Mouse (Mus musculus) spleen, adult 2 months (tissue): Measurements from ENCODE around the gene Sdr42e1. TPM values are rescaled to one million over a fixed set of nuclear protein-coding genes. Genes with fewer than 3 reads are reported as not detected.
A peak's percentile ranks its signal among the peaks of the same experiment; 100 is the strongest.

Source experiments
- DNase-seq, 2 experiments: peaks; one replicate each; pipeline versions ENCODE4 v3.0.0 to v3.0.0-alpha.2; 2012 to 2021; ENCODE audit warnings: low spot score in 2 of 2, low read depth in 1 of 2
- H3K27ac ChIP-seq: fragments of 200-500 bp; 2 replicates; pipeline ENCODE4 v1.5.1; 2012; ENCODE audit warnings: low read length, inconsistent platforms; ENCODE audit not compliant: insufficient read depth
- H3K27me3 ChIP-seq: fragments of 200-500 bp; 2 replicates; pipeline ENCODE4 v1.6.1; 2012; ENCODE audit warnings: mild to moderate bottlenecking, moderate library complexity, low read length, inconsistent platforms; ENCODE audit not compliant: control insufficient read depth, insufficient read depth
- H3K36me3 ChIP-seq: fragments of 200-500 bp; 2 replicates; pipeline ENCODE4 v1.6.1; 2012; ENCODE audit warnings: mild to moderate bottlenecking, low read length, inconsistent platforms; ENCODE audit not compliant: control insufficient read depth, insufficient read depth
- H3K4me1 ChIP-seq: fragments of 200-500 bp; 2 replicates; pipeline ENCODE4 v1.6.1; 2011; ENCODE audit warnings: inconsistent platforms; ENCODE audit not compliant: control insufficient read depth, insufficient read depth, insufficient read length
- H3K4me3 ChIP-seq: fragments of 200-500 bp; 2 replicates; pipeline ENCODE4 v1.5.1; 2011; ENCODE audit warnings: mild to moderate bottlenecking, inconsistent platforms; ENCODE audit not compliant: insufficient read depth, insufficient read length; ENCODE audit errors: extremely low read depth
- CTCF ChIP-seq: fragments of 200-500 bp; IDR thresholded peaks from 2 replicates; pipeline ENCODE4 v1.5.1; 2011; ENCODE audit warnings: mild to moderate bottlenecking, inconsistent platforms; ENCODE audit not compliant: insufficient read depth, insufficient read length, insufficient replicate concordance; ENCODE audit errors: extremely low read depth
- POLR2A ChIP-seq: fragments of 200-500 bp; IDR thresholded peaks from 2 replicates; pipeline ENCODE4 v1.6.1; 2011; ENCODE audit warnings: low read depth, low read length, inconsistent platforms
- WGBS: fragments of 180-500 bp; shearing (Covaris S2); methylation state at CpG from one replicate; pipeline ENCODE4 v1.1.7; 2018; 5-methylcytosine and 5-hydroxymethylcytosine counted together
- polyA plus RNA-seq: library from polyadenylated mRNA; depleted of rRNA; stranded (reverse); fragments of >200 nt; gene quantifications from 2 replicates; pipeline ENCODE4 v1.2.3, GENCODE M21; 2012; rRNA removed

Sdr42e1 gene
- 2.0 and 2.6 TPM in 2 replicates for polyA plus RNA-seq

DNA sequence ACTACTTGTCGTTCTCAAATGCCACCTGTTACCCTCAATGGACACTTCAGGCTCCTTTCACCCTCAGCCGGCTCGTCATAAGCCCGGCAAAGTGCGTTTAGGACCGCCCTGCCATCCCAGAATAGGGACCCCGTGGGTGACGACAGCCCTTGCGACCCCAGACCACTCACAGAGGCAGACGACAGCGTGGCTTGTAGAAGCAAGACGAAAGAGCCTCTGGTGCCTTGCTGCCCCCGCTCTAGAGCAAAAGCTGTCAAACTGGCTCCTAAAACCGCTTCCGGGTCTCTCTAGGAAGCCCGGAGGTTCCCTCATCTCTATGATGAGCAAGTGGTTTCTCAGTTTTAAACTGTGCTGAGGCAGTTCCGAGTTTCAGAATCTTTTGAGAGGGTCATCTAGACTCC is at the start of gene Sdr42e1:
Gene Sdr42e1 (minus strand): TSS at position 260 of the 401 bp plus-strand sequence.
- H3K27ac ChIP-seq, result no peak within 1 kb of the TSS
- peak within 1 kb of the TSS; percentile 72 for H3K4me3 ChIP-seq
- TF ChIP-seq POLR2A (no peak), CTCF (no peak)
- DNase-seq, result peak; percentile 47 to 67
- 8% methylated on average over 17 of the region's 17 CpGs for WGBS
- H3K27me3 ChIP-seq, result no peaks in the 10 kb centered on the region
- no peaks in the 10 kb centered on the region for H3K36me3 ChIP-seq
- no peaks in the 10 kb centered on the region; the same call in 1 of the 2 replicates for H3K4me1 ChIP-seq

DNA sequence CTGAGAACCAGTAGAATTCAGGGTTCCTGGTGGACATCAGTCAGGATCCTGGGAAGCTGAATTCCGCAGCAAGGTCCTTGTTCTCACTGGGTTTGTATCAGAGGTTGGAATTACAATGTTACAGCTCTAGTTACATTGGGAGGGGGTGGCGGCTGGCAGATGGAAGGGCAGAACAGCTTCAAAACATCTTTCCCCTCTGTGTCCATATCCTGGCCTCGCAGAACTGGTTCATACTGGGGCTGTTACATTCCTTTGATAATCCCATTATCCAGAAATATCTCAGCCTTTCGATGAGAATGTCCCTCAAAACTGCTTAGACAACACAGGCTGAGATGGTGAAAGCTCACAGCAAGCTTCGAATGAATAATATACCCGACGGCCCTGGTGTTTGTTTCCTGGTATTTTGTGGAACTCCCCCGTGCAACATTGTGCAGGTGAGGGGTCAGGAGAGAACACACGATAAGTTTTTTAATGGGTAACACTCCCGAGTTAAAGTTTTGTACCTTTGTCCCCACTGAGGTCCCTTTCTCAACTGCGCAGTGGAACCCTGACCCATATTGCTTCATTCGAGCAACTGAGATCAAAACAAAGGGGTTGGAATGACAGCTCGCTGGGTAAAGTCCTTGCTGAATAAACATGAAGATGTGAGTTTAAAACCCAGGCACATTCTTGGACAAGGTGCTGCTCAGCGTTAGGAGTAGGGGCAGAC is 44.8 kb upstream of the Sdr42e1 start:
- Histone ChIP-seq H3K4me3 (no peak overlapping the region), H3K27ac (no peak overlapping the region), H3K4me1 (no peaks in the 10 kb centered on the region), H3K27me3 (no peaks in the 10 kb centered on the region), H3K36me3 (no peaks in the 10 kb centered on the region)
- WGBS, result 86% methylated on average over 14 of the region's 14 CpGs
- TF ChIP-seq CTCF (no peak), POLR2A (no peak)
- no peak for DNase-seq

DNA sequence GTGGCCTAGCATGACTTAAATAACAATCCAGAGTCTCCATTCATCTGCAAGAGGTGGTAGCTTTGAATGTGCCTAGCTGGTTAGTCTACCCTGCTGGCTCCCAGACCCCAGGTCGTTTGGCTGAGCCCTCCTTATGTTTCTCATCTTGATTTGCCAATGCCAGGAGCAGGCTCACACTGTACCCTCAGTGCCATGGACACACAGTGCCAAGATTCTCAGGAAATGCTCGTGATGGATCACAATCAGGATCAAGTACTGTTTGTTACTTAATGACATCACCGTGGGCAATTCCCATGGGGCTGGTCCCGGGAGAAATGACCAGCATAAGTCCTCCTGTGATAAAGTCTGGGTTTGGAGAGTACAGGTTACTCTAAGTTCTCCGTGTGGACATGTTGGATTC is 42.4 kb upstream of the Sdr42e1 start:
- Histone ChIP-seq H3K27ac (no peak overlapping the region), H3K27me3 (no peaks in the 10 kb centered on the region), H3K4me1 (no peaks in the 10 kb centered on the region), H3K36me3 (no peaks in the 10 kb centered on the region), H3K4me3 (no peak overlapping the region)
- TF ChIP-seq CTCF, result no peak
- TF ChIP-seq POLR2A, result no peak
- WGBS, result 77% methylated on average over 5 of the region's 5 CpGs
- no peak for DNase-seq

DNA sequence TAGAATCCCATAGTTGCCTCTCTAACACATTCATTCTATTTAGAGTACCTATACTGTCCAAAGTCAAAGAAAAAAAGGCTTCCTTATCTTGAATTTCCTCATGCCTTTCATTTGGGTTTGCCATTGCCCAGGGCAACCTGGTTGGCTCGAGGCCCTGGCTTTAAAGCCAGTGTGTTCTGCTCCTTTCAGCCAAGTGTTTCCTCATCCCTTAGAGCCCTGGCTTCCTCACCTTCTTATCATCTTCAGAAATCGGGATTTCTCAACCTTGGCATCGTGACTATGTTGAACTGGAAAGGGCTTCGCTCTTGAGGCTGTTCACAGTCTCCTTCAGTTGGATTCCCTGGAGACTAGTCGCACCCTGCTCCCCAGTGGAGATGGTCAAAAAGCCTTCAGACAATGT is 41.1 kb upstream of the Sdr42e1 start:
- TF ChIP-seq CTCF, result no peak
- no peak for TF ChIP-seq POLR2A

DNA sequence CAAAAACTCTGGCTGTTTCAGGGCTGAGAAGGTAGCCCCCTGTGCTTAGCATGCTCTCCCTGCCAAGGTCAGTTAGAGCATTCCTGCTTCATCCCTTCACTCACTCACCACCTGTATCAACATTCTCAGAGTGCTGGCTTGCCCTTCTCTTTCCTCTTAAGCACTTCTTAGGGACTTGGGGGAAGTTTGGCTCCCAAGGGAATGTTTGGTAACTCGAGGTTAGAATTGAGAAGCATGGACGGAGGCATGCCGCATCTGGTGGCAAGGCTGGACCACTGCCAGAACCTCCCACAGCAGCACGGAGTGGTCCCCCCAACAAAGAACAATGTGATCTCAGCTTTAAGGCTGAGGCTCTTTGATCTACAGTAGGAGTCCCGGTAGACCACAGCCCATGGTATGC is 38.7 kb upstream of the Sdr42e1 start:
- no peaks in the 10 kb centered on the region for H3K27me3 ChIP-seq
- H3K4me3 ChIP-seq, result no peak overlapping the region
- H3K27ac ChIP-seq, result no peak overlapping the region
- no peaks in the 10 kb centered on the region for H3K4me1 ChIP-seq
- no peaks in the 10 kb centered on the region for H3K36me3 ChIP-seq
- DNase-seq, result no peak
- TF ChIP-seq CTCF (no peak), POLR2A (no peak)
- WGBS, result 72% methylated on average over 5 of the region's 5 CpGs

More for the DNA sequence above, 41.1 kb upstream of the Sdr42e1 start:
- no peak overlapping the region for H3K4me3 ChIP-seq
- H3K27ac ChIP-seq, result no peak overlapping the region
- WGBS, result 84% methylated on average over 5 of the region's 5 CpGs
- no peak for DNase-seq
- H3K27me3 ChIP-seq, result no peaks in the 10 kb centered on the region
- no peaks in the 10 kb centered on the region for H3K4me1 ChIP-seq
- H3K36me3 ChIP-seq, result no peaks in the 10 kb centered on the region

- Histone ChIP-seq H3K36me3 (no peaks in the 10 kb centered on the region), H3K4me1 (no peaks in the 10 kb centered on the region), H3K4me3 (no peak overlapping the region), H3K27ac (no peak overlapping the region), H3K27me3 (no peaks in the 10 kb centered on the region)
- 84% methylated on average over 4 of the region's 4 CpGs for WGBS
- TF ChIP-seq POLR2A (no peak), CTCF (no peak)
- DNase-seq, result no peak
These were observed 32.7 kb upstream of the Sdr42e1 start for GRCm38 (mm10) chr8:117706141-117706540.

- Histone ChIP-seq H3K4me1 (no peaks in the 10 kb centered on the region), H3K4me3 (no peak overlapping the region), H3K27me3 (no peaks in the 10 kb centered on the region), H3K36me3 (no peaks in the 10 kb centered on the region), H3K27ac (no peak overlapping the region)
- 82% methylated on average over 10 of the region's 10 CpGs for WGBS
- no peak for DNase-seq
- TF ChIP-seq POLR2A (no peak), CTCF (no peak)
These were observed 29.2 kb upstream of the Sdr42e1 start for GRCm38 (mm10) chr8:117702701-117703100.
